Mouse (Mus musculus) Patski (cell line): ENCODE data around the gene Emb. TPM values are rescaled to one million over a fixed set of nuclear protein-coding genes. Genes with fewer than 3 reads are reported as not detected.

Source experiments
- ATAC-seq: fragments of 100-300 bp; one replicate; pipeline ENCODE4 v1.8.0; 2021
- CTCF ChIA-PET: fragments of 350-600 bp; sonication (Branson Sonifier 250); formaldehyde crosslinking; loops from one replicate; lab custom pipeline; 2022; ENCODE audit warnings: inconsistent platforms; lab: Charles Lee
- POLR2A ChIA-PET: fragments of 350-600 bp; sonication (Branson Sonifier 250); formaldehyde crosslinking; loops from one replicate; lab custom pipeline; 2022; ENCODE audit warnings: antibody characterized with exemption, inconsistent platforms; lab: Charles Lee
- DNase-seq: peaks from one replicate; pipeline ENCODE4 v3.0.0-alpha.2; 2011; ENCODE audit warnings: low read depth, low spot score
- H3K27me3 ChIP-seq: fragments of 371-371 bp; one replicate; pipeline ENCODE4 v1.5.1; 2021
- CTCF ChIP-seq: fragments of 100-300 bp; IDR thresholded peaks from one replicate; pipeline ENCODE4 v1.5.1; 2021
- in situ Hi-C: fragments of 300-500 bp; cut with MboI; formaldehyde crosslinking; loops from 3 replicates; pipeline ENCODE4 v1.11.1; 2018; ENCODE audit warnings: low pct_unique_long_range_greater_than_20kb, mixed read lengths
- polyA plus RNA-seq: library from polyadenylated mRNA; unstranded; gene quantifications from one replicate; pipeline ENCODE4 v1.2.3, GENCODE M21; 2021

The Emb gene
- polyA plus RNA-seq, 1 experiment from 2014 or later, result 5.1 TPM

DNA sequence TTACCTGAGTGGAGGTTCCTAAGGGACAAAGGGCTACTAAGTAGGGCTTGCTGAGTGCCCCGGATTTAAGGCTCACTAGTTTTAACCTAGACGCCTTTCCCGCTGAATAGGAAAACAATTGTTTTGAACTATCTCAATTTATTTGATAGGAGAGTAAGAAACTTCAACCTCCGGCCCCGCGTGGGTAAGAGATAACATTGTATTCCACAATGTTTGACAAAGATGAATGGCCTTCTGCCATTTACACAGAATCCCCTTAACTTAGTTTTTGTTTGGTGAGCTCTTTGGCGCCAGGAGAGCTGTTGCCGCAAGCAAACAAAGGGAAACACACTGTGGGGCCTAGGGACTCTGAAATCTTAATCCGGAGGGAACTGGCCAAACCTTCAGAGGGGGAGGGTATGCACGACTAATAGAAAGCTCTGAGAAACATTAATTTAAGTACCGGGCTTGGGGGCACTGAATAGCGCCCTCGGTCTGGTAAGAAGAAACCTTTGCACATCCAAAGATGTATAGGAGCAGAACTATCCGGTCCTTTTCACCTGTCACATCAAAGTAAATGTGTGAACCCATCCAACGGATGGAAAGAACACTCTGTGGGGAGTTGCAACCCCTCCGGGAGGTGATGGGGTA, 11.7 kb downstream of the Emb start:
- no peak for DNase-seq
- ATAC-seq, result no peak
- H3K27me3 ChIP-seq, result peaks cover 9% of the 10 kb centered on the region
- ChIA-PET POLR2A (no interaction called here), CTCF (no interaction called here)
- in situ Hi-C loops, result no loop called here
- TF ChIP-seq CTCF, result no peak

DNA sequence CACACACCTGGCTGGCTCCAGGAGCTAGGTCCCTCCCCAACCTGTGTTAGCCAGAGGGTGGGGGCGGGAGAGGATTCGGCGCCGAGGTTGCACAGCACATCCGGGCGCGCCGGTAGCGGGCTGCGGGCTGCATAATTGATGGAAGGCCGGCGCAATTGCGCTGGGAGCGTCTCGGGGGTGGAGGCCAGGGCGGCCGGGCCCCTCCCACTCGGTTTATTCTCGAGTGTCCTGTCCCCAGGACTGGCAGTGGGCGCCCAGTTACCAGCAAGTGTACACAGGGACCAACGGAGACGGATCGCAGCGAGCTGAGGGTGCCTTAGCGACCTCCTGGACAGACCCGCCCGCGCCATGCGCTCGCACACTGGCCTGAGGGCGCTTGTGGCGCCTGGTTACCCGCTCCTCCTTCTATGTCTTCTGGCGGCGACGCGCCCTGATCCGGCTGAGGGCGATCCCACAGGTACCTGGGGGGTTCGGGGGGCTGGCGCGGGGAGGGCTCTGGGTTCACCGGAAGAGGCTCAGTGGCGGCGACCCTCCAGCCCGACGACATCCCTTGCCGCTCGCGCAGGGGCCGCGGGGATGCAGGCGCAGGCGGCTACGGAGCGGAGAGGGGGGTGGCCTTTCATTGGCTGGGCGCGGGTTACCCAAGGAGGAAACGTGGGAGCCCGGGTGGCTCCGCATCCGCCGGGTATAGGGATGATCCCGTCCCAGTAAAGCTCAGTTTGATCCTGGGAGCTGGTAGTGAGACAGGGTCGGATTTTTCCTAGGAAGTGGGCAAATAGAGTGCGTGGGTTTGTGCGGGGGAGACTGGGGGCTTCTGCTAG, 12.4 kb downstream of the Emb start, which contains the start of gene Gm17509:
Gene Gm17509, minus strand, starts transcription at position 575 of the 821 bp plus-strand sequence.
- POLR2A ChIA-PET, result no interaction called here
- H3K27me3 ChIP-seq, result peaks cover 9% of the 10 kb centered on the region
- no peak for TF ChIP-seq CTCF
- in situ Hi-C loops, result no loop called here
- no peak for ATAC-seq
- no peak for DNase-seq
- CTCF ChIA-PET, result no interaction called here

DNA sequence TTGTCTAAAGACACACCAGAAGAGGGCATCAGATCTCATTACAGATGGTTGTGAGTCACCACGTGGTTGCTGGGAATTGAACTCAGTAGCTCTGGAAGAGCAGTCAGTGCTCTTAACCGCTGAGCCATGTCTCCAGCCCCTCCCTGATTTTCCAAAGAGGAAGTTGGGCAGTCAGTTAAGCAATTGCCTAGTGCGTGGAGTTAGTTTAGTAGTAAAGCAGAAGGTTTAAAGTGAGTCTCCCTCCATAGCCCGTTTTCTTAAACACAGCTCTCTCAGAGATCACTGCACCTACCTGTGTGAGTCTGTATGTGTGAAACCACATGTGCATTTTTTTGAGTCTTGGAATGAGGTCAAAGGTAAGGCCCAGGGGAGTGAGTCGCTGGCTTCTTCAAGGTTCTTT, 14.8 kb downstream of the Emb start:
- ChIA-PET CTCF (no interaction called here), POLR2A (no interaction called here)
- DNase-seq (no peak), ATAC-seq (no peak)
- no peak for TF ChIP-seq CTCF
- H3K27me3 ChIP-seq, result peaks cover 9% of the 10 kb centered on the region
- in situ Hi-C loops, result no loop called here

GRCm38 (mm10) chr13:117224901-117225300, 16.6 kb downstream of the Emb start:
- ChIA-PET POLR2A (no interaction called here), CTCF (interaction anchor here (0.9 to 1.6 kb wide), 2 partner anchors 9 to 13 kb away, joined by 3 to 5 read pairs; no protein-coding TSS in a partner anchor)
- DNase-seq (no peak), ATAC-seq (no peak)
- no peak for TF ChIP-seq CTCF
- in situ Hi-C loops, result no loop called here
- H3K27me3 ChIP-seq, result peaks cover 9% of the 10 kb centered on the region

DNA sequence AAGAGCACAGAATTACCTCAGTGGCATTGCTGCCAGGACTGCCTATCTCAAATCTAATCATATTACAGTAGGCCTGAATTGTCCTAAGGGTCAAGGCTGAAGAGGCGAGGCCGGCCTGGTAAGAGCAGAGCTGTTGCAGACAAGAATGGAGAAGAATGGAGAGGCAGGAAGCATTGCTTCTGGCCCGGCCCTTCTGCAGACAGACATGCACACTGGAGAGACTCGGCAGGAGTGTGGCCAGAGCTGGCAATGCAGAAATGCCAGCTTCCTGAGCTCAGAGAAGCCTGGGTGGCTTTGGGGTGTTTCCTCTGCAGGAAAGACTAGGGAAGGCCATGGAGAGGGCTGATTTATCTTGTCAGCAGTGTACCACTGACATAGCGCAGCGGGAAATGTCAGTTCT, 17.2 kb downstream of the Emb start:
- ChIA-PET CTCF (interaction anchor here (1.6 kb wide), 1 partner anchor 14 kb away, joined by 5 read pairs; no protein-coding TSS in a partner anchor), POLR2A (no interaction called here)
- DNase-seq (no peak), ATAC-seq (no peak)
- peaks cover 4% of the 10 kb centered on the region for H3K27me3 ChIP-seq
- TF ChIP-seq CTCF, result no peak
- in situ Hi-C loops, result no loop called here

- DNase-seq (no peak), ATAC-seq (peak; percentile 11)
- POLR2A ChIA-PET, result no interaction called here
- no peaks in the 10 kb centered on the region for H3K27me3 ChIP-seq
- in situ Hi-C loops, result no loop called here
- TF ChIP-seq CTCF, result no peak
- CTCF ChIA-PET, result no interaction called here
Observed at GRCm38 (mm10) chr13:117230371-117231110, 22.2 kb downstream of the Emb start.

GRCm38 (mm10) chr13:117233808-117234207, 25.5 kb downstream of the Emb start:
- H3K27me3 ChIP-seq, result no peaks in the 10 kb centered on the region
- ATAC-seq (no peak), DNase-seq (no peak)
- in situ Hi-C loops, result no loop called here
- CTCF ChIA-PET, result interaction anchor here (0.9 to 1.8 kb wide), 2 partner anchors 9 to 15 kb away, joined by 3 to 5 read pairs; no protein-coding TSS in a partner anchor
- POLR2A ChIA-PET, result no interaction called here
- TF ChIP-seq CTCF, result no peak

DNA sequence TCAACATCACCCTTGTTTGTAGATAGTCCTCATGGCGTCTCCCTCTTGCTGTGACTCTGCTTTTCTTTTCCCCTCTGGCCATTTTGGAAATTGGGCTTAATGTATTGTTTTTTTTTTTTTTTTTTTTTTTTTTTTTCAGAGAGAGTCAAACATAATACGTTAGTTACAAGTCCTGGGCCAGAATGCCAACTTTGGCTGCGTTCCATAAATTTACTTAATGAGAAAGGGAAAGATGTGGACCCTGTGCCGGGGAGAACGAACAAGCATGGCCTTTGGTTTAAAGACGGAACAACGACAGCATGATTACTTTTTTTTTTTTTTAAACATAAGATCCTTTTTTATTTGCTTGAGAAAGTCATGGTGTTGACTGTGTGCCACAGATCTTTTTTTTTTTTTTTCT, 26.1 kb downstream of the Emb start:
- POLR2A ChIA-PET, result no interaction called here
- no peak for TF ChIP-seq CTCF
- DNase-seq, result no peak
- CTCF ChIA-PET, result interaction anchor here (0.9 to 1.8 kb wide), 2 partner anchors 10 to 14 kb away, joined by 3 to 5 read pairs; no protein-coding TSS in a partner anchor
- H3K27me3 ChIP-seq, result no peaks in the 10 kb centered on the region
- no peak for ATAC-seq
- in situ Hi-C loops, result no loop called here

- CTCF ChIA-PET, result interaction anchor here (1.1 to 1.6 kb wide), 2 partner anchors 34 to 54 kb away, joined by 4 read pairs; no protein-coding TSS in a partner anchor
- in situ Hi-C loops, result no loop called here
- TF ChIP-seq CTCF, result no peak
- no peaks in the 10 kb centered on the region for H3K27me3 ChIP-seq
- POLR2A ChIA-PET, result no interaction called here
- DNase-seq (peak; percentile 53), ATAC-seq (peak; percentile 85)
Observed at GRCm38 (mm10) chr13:117235530-117236212, 27.3 kb downstream of the Emb start.

DNA sequence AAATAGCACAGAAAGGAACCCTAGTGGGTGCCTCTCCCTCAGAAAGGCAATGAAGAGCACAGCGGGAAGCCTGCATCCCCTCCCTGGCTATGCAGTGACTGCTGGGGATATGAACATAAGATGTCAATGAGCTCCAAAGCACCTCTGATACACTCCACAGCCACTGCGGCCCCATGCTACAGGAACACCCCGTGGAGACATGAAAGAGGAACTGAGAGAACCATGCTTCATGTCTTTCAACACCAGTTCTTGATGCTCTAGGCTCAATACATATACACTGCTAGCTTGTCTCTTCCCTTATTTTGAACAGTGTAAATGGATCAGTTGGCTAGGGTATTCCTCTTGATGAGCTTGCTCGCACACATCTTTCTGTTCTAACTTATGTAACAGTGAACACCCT, 28.8 kb downstream of the Emb start:
- POLR2A ChIA-PET, result no interaction called here
- H3K27me3 ChIP-seq, result no peaks in the 10 kb centered on the region
- CTCF ChIA-PET, result interaction anchor here (0.9 to 1.6 kb wide), 3 partner anchors 22 to 35 kb away, joined by 3 to 4 read pairs (median 3); no protein-coding TSS in a partner anchor
- in situ Hi-C loops, result no loop called here
- ATAC-seq, result no peak
- no peak for TF ChIP-seq CTCF
- DNase-seq, result no peak
